Mouse (Mus musculus) liver, adult 2 months (tissue): ENCODE results near the gene Rabif. TPM values are rescaled to one million over a fixed set of nuclear protein-coding genes. Genes with fewer than 3 reads are reported as not detected.
A peak's percentile ranks its signal among the peaks of the same experiment; 100 is the strongest.

Experiments used
- DNase-seq: peaks from one replicate; pipeline ENCODE4 v3.0.0-alpha.2; 2011; ENCODE audit warnings: low read depth, low spot score; ENCODE audit errors: extremely low read depth
- H3K27ac ChIP-seq: fragments of 200-500 bp; replicated peaks from 2 replicates; pipeline ENCODE4 v1.5.1; 2012; ENCODE audit warnings: low read depth, mild to moderate bottlenecking, control low read depth, inconsistent platforms, low read length; ENCODE audit not compliant: insufficient read depth
- H3K27me3 ChIP-seq: fragments of 200-500 bp; 2 replicates; pipeline ENCODE4 v1.6.1; 2012; ENCODE audit warnings: mild to moderate bottlenecking, moderate library complexity, low read length, inconsistent platforms; ENCODE audit not compliant: control insufficient read depth, insufficient read depth
- H3K36me3 ChIP-seq: fragments of 200-500 bp; 2 replicates; pipeline ENCODE4 v1.6.1; 2012; ENCODE audit warnings: low read length, inconsistent platforms; ENCODE audit not compliant: control insufficient read depth, insufficient read depth
- H3K4me1 ChIP-seq: fragments of 200-500 bp; 2 replicates; pipeline ENCODE4 v1.6.1; 2011; ENCODE audit warnings: low read length; ENCODE audit not compliant: control insufficient read depth, insufficient read depth
- H3K4me3 ChIP-seq: fragments of 200-500 bp; 2 replicates; pipeline ENCODE4 v1.5.1; 2011; ENCODE audit warnings: low read depth, mild to moderate bottlenecking, control low read depth, low read length, moderate library complexity; ENCODE audit not compliant: insufficient read depth
- H3K79me2 ChIP-seq: fragments of 200-500 bp; 2 replicates; pipeline ENCODE4 v1.6.1; 2012; ENCODE audit warnings: inconsistent platforms, mild to moderate bottlenecking, low read length, moderate library complexity; ENCODE audit not compliant: control insufficient read depth, insufficient read depth
- H3K9ac ChIP-seq: fragments of 200-500 bp; 2 replicates; pipeline ENCODE4 v1.6.1; 2012; ENCODE audit warnings: low read depth, mild to moderate bottlenecking, control low read depth, inconsistent platforms, low read length
- CTCF ChIP-seq: fragments of 200-500 bp; IDR thresholded peaks from 2 replicates; pipeline ENCODE4 v1.5.1; 2011; ENCODE audit warnings: low read depth, low read length, control low read depth
- POLR2A ChIP-seq: fragments of 200-500 bp; IDR thresholded peaks from 2 replicates; pipeline ENCODE4 v1.6.1; 2011; ENCODE audit warnings: low read length, control low read depth; ENCODE audit not compliant: insufficient read depth; ENCODE audit errors: extremely low read depth
- WGBS: fragments of 180-500 bp; shearing (Covaris S2); methylation state at CpG from one replicate; pipeline ENCODE4 v1.1.7; 2018; 5-methylcytosine and 5-hydroxymethylcytosine counted together
- polyA plus RNA-seq: library from polyadenylated mRNA; depleted of rRNA; stranded (reverse); fragments of >200 nt; gene quantifications from 2 replicates; pipeline ENCODE4 v1.2.3, GENCODE M21; 2012
- total RNA-seq: library from RNA; depleted of rRNA; stranded (reverse); fragments of >200 nt; gene quantifications from 2 replicates; pipeline ENCODE4 v1.2.3, GENCODE M21; 2014

Rabif gene
- total and polyA plus RNA-seq, 2 experiments = 5.9 to 10.6 TPM

DNA sequence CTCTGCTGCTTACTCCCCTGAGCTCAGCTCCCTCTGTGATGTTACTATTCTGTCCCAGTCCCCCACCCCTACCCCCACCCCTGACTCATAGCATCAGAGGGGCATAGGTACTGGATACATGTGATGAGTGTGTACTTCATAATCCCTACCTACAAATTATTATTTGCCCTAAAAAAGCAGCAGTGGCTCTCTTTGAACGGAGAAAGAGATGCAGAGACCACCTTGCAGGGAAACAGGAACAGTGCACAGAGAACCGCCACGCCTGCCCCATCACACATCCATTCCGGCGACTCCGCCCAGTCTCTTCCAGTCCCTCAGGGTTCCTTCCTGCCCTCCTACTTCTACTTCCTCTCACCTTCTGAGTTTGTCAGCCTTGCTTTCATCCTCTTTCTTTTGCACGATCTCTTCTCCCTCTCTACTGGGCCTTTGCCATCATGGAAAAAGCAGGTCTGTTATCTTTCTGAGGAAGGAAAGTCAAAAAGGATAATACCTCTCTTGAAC lies 55.2 kb downstream of the Rabif start, which contains the start of gene Mgat4e:
TSS of gene Mgat4e (minus strand) at position 51 of the 501 bp plus-strand sequence.
- H3K4me1 ChIP-seq = no peaks in the 10 kb centered on the region
- 68% methylated on average over 7 of the region's 7 CpGs for WGBS
- no peak within 1 kb of the TSS for H3K27ac ChIP-seq
- peaks cover 3% of the 10 kb centered on the region; the same call in 1 of the 2 replicates for H3K27me3 ChIP-seq
- no peaks in the 10 kb centered on the region for H3K36me3 ChIP-seq
- no peak within 1 kb of the TSS for H3K4me3 ChIP-seq
- no peaks in the 10 kb centered on the region for H3K79me2 ChIP-seq
- DNase-seq = no peak
- no peak within 1 kb of the TSS for H3K9ac ChIP-seq
- TF ChIP-seq CTCF (no peak), POLR2A (no peak)

DNA sequence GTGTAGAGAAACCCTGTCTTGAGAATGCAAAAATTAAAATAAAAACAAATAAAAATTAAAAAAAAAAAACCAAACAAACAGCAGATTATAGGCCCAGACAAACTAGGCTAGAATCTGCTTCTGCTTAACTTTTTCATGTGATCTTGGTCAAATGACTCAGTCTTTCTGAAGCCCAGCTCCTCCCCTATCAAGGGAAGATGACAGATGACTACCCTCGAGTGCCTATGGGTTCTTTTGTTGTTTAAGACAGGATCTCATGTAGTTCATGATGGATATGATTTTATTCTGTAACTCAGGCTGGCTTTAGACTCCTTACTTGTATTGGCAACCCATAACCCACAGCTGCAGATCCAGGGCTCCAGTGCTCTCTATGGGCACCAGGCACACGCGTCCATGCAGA lies 57.4 kb downstream of the Rabif start:
- no peak for DNase-seq
- Histone ChIP-seq H3K79me2 (no peaks in the 10 kb centered on the region), H3K27me3 (no peaks in the 10 kb centered on the region), H3K36me3 (no peaks in the 10 kb centered on the region), H3K4me3 (no peak overlapping the region), H3K27ac (no peak overlapping the region), H3K4me1 (0 out of 2 replicates have a peak, but pooled peaks cover 2% of the 10 kb centered on the region), H3K9ac (no peak overlapping the region)
- no peak for TF ChIP-seq POLR2A
- no peak for TF ChIP-seq CTCF
- 85% methylated on average over 3 of the region's 3 CpGs for WGBS

- TF ChIP-seq CTCF = no peak
- no peak for TF ChIP-seq POLR2A
These were observed 57.9 kb downstream of the Rabif start for GRCm38 (mm10) chr1:134552396-134552795.

GRCm38 (mm10) chr1:134555240-134555870 lies 60.9 kb downstream of the Rabif start:
- no peaks in the 10 kb centered on the region for H3K36me3 ChIP-seq
- H3K27me3 ChIP-seq = no peaks in the 10 kb centered on the region
- H3K9ac ChIP-seq = no peak overlapping the region
- peaks cover 2% of the 10 kb centered on the region; the same call in 1 of the 2 replicates for H3K79me2 ChIP-seq
- TF ChIP-seq POLR2A (no peak), CTCF (no peak)
- DNase-seq = no peak
- no peak overlapping the region for H3K27ac ChIP-seq
- peaks cover 3% of the 10 kb centered on the region; the same call in 1 of the 2 replicates for H3K4me1 ChIP-seq
- 61% methylated on average over 13 of the region's 13 CpGs for WGBS
- H3K4me3 ChIP-seq = no peak overlapping the region

More at GRCm38 (mm10) chr1:134552396-134552795, 57.9 kb downstream of the Rabif start:
- WGBS = 77% methylated on average over 3 of the region's 3 CpGs
- no peak overlapping the region for H3K9ac ChIP-seq
- H3K27me3 ChIP-seq = no peaks in the 10 kb centered on the region
- no peaks in the 10 kb centered on the region for H3K36me3 ChIP-seq
- no peak overlapping the region for H3K27ac ChIP-seq
- H3K4me3 ChIP-seq = no peak overlapping the region
- no peak for DNase-seq
- no peaks in the 10 kb centered on the region for H3K79me2 ChIP-seq
- peaks cover 3% of the 10 kb centered on the region; the same call in 1 of the 2 replicates for H3K4me1 ChIP-seq

- Histone ChIP-seq H3K9ac (peak overlapping the region; percentile 77), H3K36me3 (no peaks in the 10 kb centered on the region), H3K27ac (peak overlapping the region; percentile 54; the same call in 1 of the 2 replicates), H3K79me2 (peaks cover 9% of the 10 kb centered on the region), H3K27me3 (no peaks in the 10 kb centered on the region), H3K4me1 (peaks cover 3% of the 10 kb centered on the region; the same call in 1 of the 2 replicates), H3K4me3 (peak overlapping the region; percentile 95)
- WGBS = 3% methylated on average over 44 of the region's 46 CpGs
- TF ChIP-seq CTCF (no peak), POLR2A (no peak)
- no peak for DNase-seq
These were observed 61.6 kb downstream of the Rabif start for GRCm38 (mm10) chr1:134555871-134556670.
